Mouse (Mus musculus) limb, embryonic 12.5 days (tissue): Measurements from ENCODE around the gene Ak5. TPM values are rescaled to one million over a fixed set of nuclear protein-coding genes. Genes with fewer than 3 reads are reported as not detected.
"Not testable (repeated sequence)": the region's sequence is repeated elsewhere in the genome, so short reads cannot be mapped to it uniquely, and the experiment has no call there.

Experiments
- ATAC-seq: fragments of 200-750 bp; cut with Nextera tagmentation; 2 replicates; pipeline ENCODE4 v1.8.0; 2017; ENCODE audit warnings: low read depth, moderate TSS enrichment; ENCODE audit not compliant: insufficient number of reproducible peaks, insufficient read depth, low FRiP score, low TSS enrichment
- H3K27ac ChIP-seq: fragments of 300-500 bp; sonication (generic); 2 replicates; pipeline ENCODE4 v1.5.1; 2016; ENCODE audit warnings: mild to moderate bottlenecking, moderate library complexity
- H3K27me3 ChIP-seq: fragments of 300-500 bp; sonication (generic); 2 replicates; pipeline ENCODE4 v1.6.1; 2016; ENCODE audit warnings: mild to moderate bottlenecking, moderate library complexity
- H3K36me3 ChIP-seq: fragments of 300-500 bp; sonication (generic); 2 replicates; pipeline ENCODE4 v1.6.1; 2016; ENCODE audit warnings: mild to moderate bottlenecking, moderate library complexity
- H3K4me1 ChIP-seq: fragments of 300-500 bp; sonication (generic); replicated peaks from 2 replicates; pipeline ENCODE4 v1.6.1; 2016
- H3K4me2 ChIP-seq: fragments of 300-500 bp; sonication (generic); 2 replicates; pipeline ENCODE4 v1.6.1; 2016; ENCODE audit warnings: mild to moderate bottlenecking, moderate library complexity
- H3K4me3 ChIP-seq: fragments of 300-500 bp; sonication (generic); replicated peaks from 2 replicates; pipeline ENCODE4 v1.5.1; 2016; ENCODE audit warnings: mild to moderate bottlenecking
- H3K9ac ChIP-seq: fragments of 300-500 bp; sonication (generic); replicated peaks from 2 replicates; pipeline ENCODE4 v1.6.1; 2016; ENCODE audit warnings: mild to moderate bottlenecking, moderate library complexity
- H3K9me3 ChIP-seq: fragments of 300-500 bp; sonication (generic); 2 replicates; pipeline ENCODE4 v1.6.1; 2016; ENCODE audit warnings: mild to moderate bottlenecking, moderate library complexity
- WGBS: fragments of 180-500 bp; shearing (Covaris S2); methylation state at CpG from one replicate; pipeline ENCODE4 v1.1.7; 2016; 5-methylcytosine and 5-hydroxymethylcytosine counted together
- polyA plus RNA-seq: library from polyadenylated mRNA; unstranded; fragments of >200 nt; fragmentation: Nextera tagmentation; extraction: Ambion mirVana; gene quantifications from 2 replicates; pipeline ENCODE4 v1.2.1, GENCODE M21; 2016

The Ak5 gene
- polyA plus RNA-seq, 1 experiment from 2014 or later: 1.7 TPM

DNA sequence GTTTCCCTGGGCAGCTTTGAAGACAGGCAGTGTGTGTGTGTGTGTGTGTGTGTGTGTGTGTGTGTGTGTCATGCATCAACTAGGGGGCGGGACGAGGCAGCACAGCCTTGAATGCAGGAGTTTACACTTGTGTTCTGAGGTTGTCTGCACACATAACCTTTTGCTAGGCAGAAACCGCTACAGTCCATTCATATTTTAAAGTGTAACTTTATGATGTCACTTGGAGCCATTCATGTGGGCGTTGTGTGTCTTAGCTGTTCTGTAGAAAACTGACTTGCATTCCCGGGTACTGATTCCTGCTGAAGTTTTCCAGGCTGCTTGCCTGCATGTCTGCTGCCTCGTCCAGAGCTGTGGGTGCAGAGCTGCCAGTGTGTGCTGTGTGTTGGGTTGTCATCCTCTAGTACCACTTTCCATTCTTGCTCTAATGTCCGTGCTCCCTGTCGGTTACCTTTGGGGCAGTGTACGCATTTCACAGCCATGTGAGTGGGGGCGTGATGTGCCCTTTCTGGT is 206.1 kb downstream of the Ak5 start:
- Histone ChIP-seq H3K9me3 (no peaks in the 10 kb centered on the region), H3K27me3 (no peaks in the 10 kb centered on the region), H3K36me3 (peaks cover 37% of the 10 kb centered on the region), H3K27ac (no peak overlapping the region), H3K9ac (no peak overlapping the region), H3K4me1 (peaks cover 18% of the 10 kb centered on the region), H3K4me3 (no peak overlapping the region), H3K4me2 (no peak overlapping the region)
- 90% methylated on average over 10 of the region's 10 CpGs for WGBS
- no peak for ATAC-seq

DNA sequence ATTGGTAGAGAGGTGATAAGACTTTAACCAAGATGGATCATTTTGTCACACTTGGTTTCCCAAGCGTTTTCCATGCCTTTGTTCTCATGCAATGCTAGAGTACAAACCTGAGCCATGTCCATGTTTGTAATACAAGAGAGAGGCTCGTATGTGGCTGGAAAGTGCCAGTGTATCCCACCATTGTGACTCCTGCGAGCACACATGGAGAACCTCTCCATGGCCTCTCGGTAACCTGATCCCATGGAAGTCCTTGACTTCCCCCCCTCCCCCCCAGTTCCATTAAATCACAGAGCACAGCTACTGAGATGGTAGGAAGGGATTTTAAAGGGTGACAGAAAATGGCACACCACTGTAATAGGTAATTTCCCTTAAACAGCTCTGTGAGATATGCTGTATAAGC is 207.4 kb downstream of the Ak5 start:
- 20% methylated on average over 4 of the region's 4 CpGs for WGBS
- no peak overlapping the region for H3K4me3 ChIP-seq
- H3K4me2 ChIP-seq: no peak overlapping the region
- H3K27me3 ChIP-seq: no peaks in the 10 kb centered on the region
- peaks cover 49% of the 10 kb centered on the region for H3K36me3 ChIP-seq
- H3K27ac ChIP-seq: peak overlapping the region; percentile 42
- no peaks in the 10 kb centered on the region for H3K9me3 ChIP-seq
- 0 out of 2 replicates have a peak, but pooled peaks have one; percentile 24 for ATAC-seq
- no peak overlapping the region for H3K9ac ChIP-seq
- H3K4me1 ChIP-seq: peaks cover 18% of the 10 kb centered on the region

DNA sequence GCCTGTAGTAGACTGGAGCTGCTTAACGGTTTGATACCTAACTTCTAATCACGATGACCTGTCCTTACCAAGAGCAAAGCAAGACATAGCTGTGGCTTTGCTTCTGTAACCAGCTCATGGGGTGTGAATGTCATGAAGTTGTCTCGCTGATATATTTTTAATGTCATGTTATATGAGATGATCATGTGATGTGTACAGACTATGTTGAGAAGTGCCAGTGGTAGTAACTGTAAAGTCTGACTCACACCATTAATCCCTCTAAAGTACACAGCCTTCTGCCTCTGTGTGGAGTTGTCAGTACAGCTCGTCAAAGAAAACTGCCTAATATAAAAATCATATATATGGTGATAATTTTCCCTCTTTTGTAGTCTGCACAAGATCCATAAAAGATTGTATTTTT is 209.3 kb downstream of the Ak5 start:
- Histone ChIP-seq H3K36me3 (peaks cover 67% of the 10 kb centered on the region), H3K4me1 (peaks cover 18% of the 10 kb centered on the region)
- H3K9me3 ChIP-seq, H3K9ac ChIP-seq, H3K27me3 ChIP-seq, ATAC-seq, H3K4me3 ChIP-seq, H3K4me2 ChIP-seq, H3K27ac ChIP-seq: not testable (repeated sequence)
- WGBS: 84% methylated on average over 4 of the region's 4 CpGs

DNA sequence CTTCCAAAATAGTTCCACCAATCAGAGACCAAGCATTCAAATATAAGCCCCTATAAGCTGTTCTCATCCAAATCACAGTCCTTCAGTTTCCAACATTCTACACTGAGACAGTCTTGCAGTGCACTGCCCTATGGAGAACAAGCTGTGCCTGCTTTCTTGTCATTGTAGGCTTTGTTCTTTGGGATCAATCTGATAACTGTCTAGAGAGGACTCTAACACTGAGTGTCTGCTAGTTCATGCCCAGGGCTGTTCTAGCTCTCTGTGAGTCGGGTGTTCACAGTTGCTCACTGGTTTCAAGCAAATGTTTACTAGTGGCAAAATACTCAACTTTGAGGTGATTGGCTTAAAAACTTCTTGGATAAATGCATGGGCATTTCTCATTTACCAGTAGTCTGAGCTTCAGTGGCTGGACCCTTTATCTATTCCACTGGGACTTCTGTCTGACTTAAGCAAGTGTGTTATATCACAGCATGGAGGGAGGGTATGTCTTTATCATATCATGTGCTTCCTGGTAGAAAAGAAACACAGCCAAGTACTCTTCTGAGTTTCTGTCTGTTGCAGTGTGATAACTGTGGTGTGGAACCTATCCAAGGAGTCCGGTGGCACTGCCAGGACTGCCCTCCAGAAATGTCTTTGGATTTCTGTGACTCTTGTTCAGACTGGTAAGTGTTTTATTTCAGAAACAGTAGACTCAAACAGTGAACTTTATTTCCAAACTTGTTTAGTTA is 210.7 kb downstream of the Ak5 start:
- Histone ChIP-seq H3K4me2 (no peak overlapping the region), H3K27ac (no peak overlapping the region), H3K9me3 (no peaks in the 10 kb centered on the region), H3K36me3 (peaks cover 71% of the 10 kb centered on the region), H3K4me1 (peaks cover 18% of the 10 kb centered on the region), H3K4me3 (no peak overlapping the region), H3K9ac (no peak overlapping the region), H3K27me3 (no peaks in the 10 kb centered on the region)
- 94% methylated on average over 2 of the region's 2 CpGs for WGBS
- no peak for ATAC-seq

DNA sequence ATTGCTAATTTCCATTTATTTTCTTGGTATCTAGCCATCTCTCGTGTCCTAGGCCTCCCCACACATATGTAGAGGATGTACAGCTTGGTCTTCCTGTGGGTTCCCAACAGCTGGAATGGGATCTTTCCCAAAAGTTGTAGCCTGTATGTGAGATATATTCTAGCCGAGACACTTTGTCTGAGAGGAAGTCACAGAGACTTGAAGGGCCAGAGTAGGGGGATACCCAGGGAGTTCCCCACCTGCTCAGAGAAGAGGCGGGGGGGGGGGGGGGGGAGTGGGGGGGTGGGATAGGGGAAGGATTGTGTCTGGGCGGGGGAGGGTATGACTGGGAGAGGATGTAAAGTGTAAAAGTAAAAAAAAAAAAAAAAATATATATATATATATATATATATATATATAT is 215.0 kb downstream of the Ak5 start:
- H3K9me3 ChIP-seq: no peaks in the 10 kb centered on the region
- H3K4me3 ChIP-seq: no peak overlapping the region
- 81% methylated on average over 2 of the region's 4 CpGs for WGBS
- no peaks in the 10 kb centered on the region for H3K4me1 ChIP-seq
- no peaks in the 10 kb centered on the region for H3K27me3 ChIP-seq
- H3K27ac ChIP-seq: no peak overlapping the region
- ATAC-seq: no peak
- no peak overlapping the region for H3K4me2 ChIP-seq
- no peak overlapping the region for H3K9ac ChIP-seq
- peaks cover 91% of the 10 kb centered on the region for H3K36me3 ChIP-seq

DNA sequence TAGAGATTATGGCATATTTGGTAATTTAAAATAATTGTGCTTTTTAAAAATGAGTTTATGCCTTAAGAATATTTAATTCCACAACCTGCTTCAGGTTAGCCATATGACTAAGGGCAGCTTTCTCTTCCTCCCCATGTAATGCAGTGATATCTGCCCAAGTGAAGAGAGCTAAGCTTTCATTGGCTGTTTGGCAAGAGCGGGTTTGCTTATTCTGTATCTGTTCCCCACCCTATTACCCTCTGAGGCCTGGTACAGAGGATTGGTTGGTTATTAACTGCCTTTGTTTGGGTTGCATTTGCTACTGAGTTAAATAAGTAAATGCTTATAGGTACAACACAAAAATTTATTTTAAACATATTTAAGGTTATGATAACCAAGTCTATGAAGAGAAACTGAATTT is 221.2 kb downstream of the Ak5 start:
- Histone ChIP-seq H3K27me3 (no peaks in the 10 kb centered on the region), H3K4me3 (no peak overlapping the region), H3K27ac (no peak overlapping the region), H3K4me1 (no peaks in the 10 kb centered on the region), H3K9me3 (no peaks in the 10 kb centered on the region), H3K4me2 (no peak overlapping the region), H3K9ac (no peak overlapping the region), H3K36me3 (peaks cover 38% of the 10 kb centered on the region)
- no peak for ATAC-seq
- WGBS: 92% methylated on average over 1 of the region's 1 CpGs

DNA sequence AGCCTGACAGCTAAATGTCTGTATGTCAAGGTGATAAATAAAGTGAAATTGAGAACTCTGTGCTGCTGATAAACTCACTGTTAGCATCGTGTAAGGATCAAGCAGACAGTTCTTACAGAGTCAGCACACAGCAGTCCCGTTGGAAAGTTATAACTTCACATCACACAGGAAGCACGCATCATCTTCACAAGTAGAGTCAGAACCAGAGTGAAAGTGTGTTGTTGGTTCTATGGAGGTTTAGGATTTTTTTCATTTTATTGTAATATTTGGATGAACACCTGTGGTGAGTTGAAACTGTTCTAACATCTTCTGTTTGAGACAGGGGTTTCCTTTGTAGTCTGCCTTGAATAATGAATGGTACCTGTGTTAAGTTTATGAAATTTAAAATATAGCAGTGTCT is 224.0 kb downstream of the Ak5 start:
- H3K9me3 ChIP-seq: no peaks in the 10 kb centered on the region

DNA sequence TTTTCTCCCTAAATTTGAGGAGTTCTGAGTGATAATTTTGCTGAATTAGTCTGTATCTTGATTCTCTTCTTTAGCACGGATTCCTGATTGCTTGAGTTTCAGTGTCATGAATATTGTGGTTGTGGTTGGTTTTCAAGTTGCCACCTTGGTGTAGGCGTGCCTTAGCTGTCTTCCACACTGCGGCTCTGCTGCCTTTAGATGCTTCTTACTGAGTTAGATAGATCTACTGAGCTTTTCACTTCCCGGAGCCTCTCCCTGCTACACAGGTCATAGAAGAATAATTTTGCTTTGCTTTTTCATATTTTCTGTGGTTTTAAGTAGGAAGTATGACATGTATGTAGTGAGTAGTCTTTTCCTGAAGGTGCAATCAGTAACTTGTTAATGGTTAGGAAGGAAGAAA is 225.4 kb downstream of the Ak5 start:
- no peaks in the 10 kb centered on the region for H3K4me1 ChIP-seq
- peaks cover 14% of the 10 kb centered on the region for H3K36me3 ChIP-seq
- H3K27ac ChIP-seq: no peak overlapping the region
- H3K9me3 ChIP-seq: no peaks in the 10 kb centered on the region
- no peak for ATAC-seq
- no peak overlapping the region for H3K4me3 ChIP-seq
- H3K27me3 ChIP-seq: no peaks in the 10 kb centered on the region
- H3K4me2 ChIP-seq: no peak overlapping the region
- 93% methylated on average over 4 of the region's 4 CpGs for WGBS
- H3K9ac ChIP-seq: no peak overlapping the region

More for the DNA sequence above, 224.0 kb downstream of the Ak5 start:
- Histone ChIP-seq H3K4me3 (no peak overlapping the region), H3K4me2 (no peak overlapping the region), H3K9ac (no peak overlapping the region), H3K4me1 (no peaks in the 10 kb centered on the region), H3K27me3 (no peaks in the 10 kb centered on the region), H3K27ac (no peak overlapping the region), H3K36me3 (peaks cover 18% of the 10 kb centered on the region)
- ATAC-seq: no peak
- 90% methylated on average over 3 of the region's 3 CpGs for WGBS

DNA sequence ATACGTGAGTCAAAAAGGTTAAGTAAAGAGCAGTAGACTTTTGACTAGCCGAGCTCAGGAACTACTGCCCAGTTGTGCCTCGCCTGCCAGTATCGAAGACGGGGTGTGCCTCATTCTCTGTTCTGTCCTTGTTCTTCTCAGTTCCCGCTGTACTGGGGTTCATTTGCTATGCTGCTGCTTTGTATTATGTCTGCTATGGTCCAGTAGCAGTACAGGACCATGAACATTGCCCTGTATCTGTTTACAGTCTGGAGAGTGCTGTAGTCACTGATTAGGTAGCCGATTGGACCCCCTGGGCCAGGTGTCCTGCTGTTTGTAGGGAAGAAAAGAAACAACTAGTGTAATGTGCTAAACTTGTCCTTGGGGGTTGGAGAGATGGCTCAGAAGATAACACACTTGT is 230.1 kb downstream of the Ak5 start:
- no peak for ATAC-seq
- Histone ChIP-seq H3K9ac (no peak overlapping the region), H3K27me3 (no peaks in the 10 kb centered on the region), H3K36me3 (peaks cover 25% of the 10 kb centered on the region), H3K9me3 (no peaks in the 10 kb centered on the region), H3K4me1 (no peaks in the 10 kb centered on the region), H3K4me2 (no peak overlapping the region), H3K27ac (no peak overlapping the region), H3K4me3 (no peak overlapping the region)
- 95% methylated on average over 7 of the region's 7 CpGs for WGBS

DNA sequence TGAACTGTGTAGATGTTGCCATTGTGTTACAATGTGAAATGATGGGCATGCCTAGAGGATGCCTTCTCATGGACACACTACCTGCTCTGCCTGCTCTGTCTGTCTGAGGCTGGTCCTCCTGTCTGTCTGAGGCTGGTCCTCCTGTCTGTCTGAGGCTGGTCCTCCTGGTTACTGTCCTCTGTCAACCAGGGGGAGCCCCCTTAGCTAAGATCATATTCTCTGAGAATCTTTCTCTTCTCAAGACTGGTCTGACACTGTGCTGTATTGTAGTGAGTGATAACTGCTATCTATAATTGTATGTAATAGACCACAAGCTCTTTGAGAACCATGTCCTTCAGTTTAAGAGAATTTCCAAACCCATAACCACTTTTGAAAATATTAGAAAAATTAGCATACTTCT is 232.6 kb downstream of the Ak5 start:
- Histone ChIP-seq H3K9ac (no peak overlapping the region), H3K9me3 (no peaks in the 10 kb centered on the region), H3K4me2 (no peak overlapping the region), H3K4me1 (no peaks in the 10 kb centered on the region), H3K27ac (no peak overlapping the region), H3K36me3 (peaks cover 24% of the 10 kb centered on the region), H3K27me3 (no peaks in the 10 kb centered on the region), H3K4me3 (no peak overlapping the region)
- ATAC-seq: no peak

DNA sequence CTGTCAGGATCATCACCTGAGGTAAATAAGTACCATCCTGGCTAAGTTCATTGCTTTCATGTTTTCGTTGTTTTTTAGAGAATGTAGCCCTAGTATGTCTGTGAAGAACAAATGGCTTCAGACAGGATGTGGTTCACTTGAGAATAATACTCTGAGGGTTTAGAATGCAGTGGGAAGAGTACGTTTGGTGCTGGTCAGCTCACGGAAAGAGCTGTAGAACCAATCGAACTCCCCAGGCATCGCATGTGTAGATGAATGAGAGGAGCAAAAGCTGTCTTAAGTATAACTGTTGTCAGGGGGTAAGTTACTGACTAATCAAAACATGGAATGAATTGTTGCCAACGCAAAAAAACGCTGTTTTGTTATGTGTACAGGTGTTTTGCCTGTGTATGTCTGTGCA is 235.5 kb downstream of the Ak5 start:
- no peaks in the 10 kb centered on the region for H3K4me1 ChIP-seq
- H3K27me3 ChIP-seq: no peaks in the 10 kb centered on the region
- no peak overlapping the region for H3K27ac ChIP-seq
- WGBS: 96% methylated on average over 7 of the region's 7 CpGs
- ATAC-seq: no peak
- no peak overlapping the region for H3K4me3 ChIP-seq
- peaks cover 32% of the 10 kb centered on the region for H3K36me3 ChIP-seq
- no peak overlapping the region for H3K9ac ChIP-seq
- no peaks in the 10 kb centered on the region for H3K9me3 ChIP-seq
- no peak overlapping the region for H3K4me2 ChIP-seq

DNA sequence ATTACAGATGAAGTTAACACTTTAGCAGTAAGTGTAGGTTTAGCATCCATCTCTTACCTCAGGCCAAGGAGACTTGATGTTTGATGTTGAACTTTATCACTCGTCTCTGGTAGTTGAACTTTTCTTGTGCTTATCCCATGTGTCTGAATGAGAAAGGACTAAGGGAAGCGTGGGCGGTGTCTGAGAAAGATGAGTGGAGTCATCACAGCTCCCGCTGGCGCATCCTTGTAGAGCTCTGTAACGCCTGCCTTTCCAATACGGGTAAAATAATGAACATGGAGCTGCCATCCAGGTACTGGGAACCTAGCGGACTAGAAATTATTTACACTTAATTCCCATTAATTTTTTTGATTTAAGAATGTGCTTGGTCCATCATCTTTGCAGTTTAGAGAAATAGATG is 239.2 kb downstream of the Ak5 start:
- no peak overlapping the region for H3K9ac ChIP-seq

More for the DNA sequence above, 239.2 kb downstream of the Ak5 start:
- no peak overlapping the region for H3K4me3 ChIP-seq
- no peak overlapping the region for H3K4me2 ChIP-seq
- H3K27me3 ChIP-seq: no peaks in the 10 kb centered on the region
- H3K4me1 ChIP-seq: no peaks in the 10 kb centered on the region
- no peak overlapping the region for H3K27ac ChIP-seq
- ATAC-seq: no peak
- no peaks in the 10 kb centered on the region for H3K9me3 ChIP-seq
- H3K36me3 ChIP-seq: peaks cover 32% of the 10 kb centered on the region
- whole genome bisulfite sequencing: 95% methylated on average over 8 of the region's 8 CpGs
